Mouse (Mus musculus) cortical plate, adult 2 months (tissue): Measurements from ENCODE around the gene Cbln3.

Source experiments
- CTCF ChIP-seq: fragments of 200-500 bp; IDR thresholded peaks from 2 replicates; pipeline ENCODE4 v1.5.1; 2011; ENCODE audit warnings: mild to moderate bottlenecking, control low read depth, low read length; ENCODE audit not compliant: insufficient read depth; ENCODE audit errors: extremely low read depth
- POLR2A ChIP-seq: fragments of 200-500 bp; IDR thresholded peaks from 2 replicates; pipeline ENCODE4 v1.6.1; 2011; ENCODE audit warnings: mild to moderate bottlenecking, low read length, control low read depth; ENCODE audit not compliant: insufficient read depth; ENCODE audit errors: extremely low read depth

DNA sequence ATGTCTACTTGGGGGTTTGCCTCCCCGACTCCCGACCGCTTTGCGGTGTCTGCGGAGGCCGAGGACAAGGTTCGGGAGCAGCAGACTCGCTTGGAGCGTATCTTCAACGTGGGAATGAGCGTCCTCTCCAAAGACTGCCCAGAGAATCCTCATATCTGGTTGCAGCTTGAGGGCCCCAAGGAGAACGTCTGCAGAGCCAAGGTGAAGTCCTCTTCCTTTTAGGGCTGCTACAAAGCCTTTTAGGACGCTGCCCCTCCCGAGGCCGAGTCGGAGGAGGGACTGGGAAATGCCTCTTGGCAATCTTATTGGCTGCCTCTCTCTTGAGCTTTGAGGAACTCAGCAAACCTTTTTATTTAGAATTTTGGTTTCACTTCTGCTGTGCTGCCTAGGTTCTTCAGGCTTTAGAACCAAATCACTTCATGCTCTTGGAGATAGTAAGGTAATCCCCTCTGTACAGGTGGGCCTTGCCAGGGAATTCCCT is 1.6 kb upstream of the Cbln3 start:
- TF ChIP-seq CTCF (no peak), POLR2A (no peak)
